8 mouse cellular contexts compared by ENCODE assay signal in the genomic region with DNA sequence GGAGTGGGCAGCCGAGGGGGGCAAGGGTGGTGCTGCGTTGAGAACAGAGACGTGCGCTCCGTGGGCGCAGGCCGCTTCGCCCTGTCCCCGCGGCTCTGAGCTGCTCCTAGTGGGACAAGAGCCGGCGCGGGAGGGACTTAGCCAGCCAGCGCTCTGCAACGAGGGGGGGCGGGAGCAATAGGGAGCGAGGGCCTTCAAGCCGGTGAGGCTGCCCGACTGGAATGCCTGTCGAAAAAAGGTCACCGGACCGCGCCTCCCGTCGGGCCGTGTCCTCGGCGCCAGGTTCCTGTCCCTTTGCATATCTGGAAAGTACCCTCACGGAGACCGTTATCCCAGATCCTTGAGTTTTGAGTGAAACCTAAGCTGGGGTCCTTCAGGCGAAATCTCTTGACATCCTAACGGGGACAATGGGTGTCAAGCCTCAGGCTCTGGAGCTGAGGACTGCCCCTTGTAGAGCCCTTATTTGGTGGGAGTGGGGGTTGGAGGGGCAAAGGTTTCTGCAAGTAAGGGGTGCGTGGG. TPM values are rescaled to one million over a fixed set of nuclear protein-coding genes. Genes with fewer than 3 reads are reported as not detected.
DNase-seq lines count a peak whose midpoint lies in the region; ATAC-seq lines count a peak whose summit lies in the region.

A gene (minus strand): TSS at position 159 of the 519 bp plus-strand sequence.

- peak; percentile 77 for ATAC-seq in megakaryocyte progenitor cell, adult 5-6 weeks (replicated peaks; ENCODE audit: poor library complexity)

- peak; percentile 98 for DNase-seq in adipocyte (ENCODE audit: low spot score)
- DNase-seq in embryo, embryonic 10 days (ENCODE audit: low spot score), result peak; percentile 95
- peak; percentile 91 for DNase-seq in gastrocnemius, postnatal 10 days
- peak; percentile 96 for DNase-seq in induced T-regulatory cell, adult 2 months (ENCODE audit: low read depth)
- DNase-seq in left cerebral cortex, adult 9 months (ENCODE audit: low spot score in 2 of 2), result peak; percentile 82 to 94
- DNase-seq in right cerebral cortex, postnatal 14 days, result peak; percentile 92
- DNase-seq in urinary bladder, postnatal 36 days (ENCODE audit: low spot score in 2 of 2), result peak; percentile 92 to 93

RNA-seq across cellular contexts. Expression of the gene that starts here (rescaled TPM):
- 100 to 1,000 TPM; 202 to 209 TPM for total RNA-seq in gastrocnemius, postnatal 10 days (2021)
- total RNA-seq in megakaryocyte progenitor cell, adult 5-6 weeks (2015), result 402 and 462 TPM in 2 replicates
- total RNA-seq in megakaryocyte progenitor cell, adult 5-6 weeks (2017), result 443 and 535 TPM in 2 replicates

Comparison
In these comparisons a context has a peak if more than half of its experiments do, and no peak if none do; other contexts are left out.
1. Peak in every context shown above with its lines: DNase-seq and ATAC-seq.